Mouse (Mus musculus) G1E (cell line): ENCODE data around the gene Raph1.

Experiments
- CTCF ChIP-seq: IDR thresholded peaks from 2 replicates; pipeline ENCODE4 v1.5.1; 2012; ENCODE audit warnings: low read depth, low read length, inconsistent platforms, mixed read lengths
- GATA1 ChIP-seq: IDR thresholded peaks from 2 replicates; pipeline ENCODE4 v1.6.1; 2012; ENCODE audit warnings: borderline replicate concordance, low read length, inconsistent platforms, mixed read lengths
- POLR2AphosphoS5 ChIP-seq: IDR thresholded peaks from 2 replicates; pipeline ENCODE4 v1.6.1; 2012; ENCODE audit warnings: low read depth, low read length, inconsistent platforms; ENCODE audit not compliant: insufficient replicate concordance
- TAL1 ChIP-seq: conservative IDR thresholded peaks from 2 replicates; pipeline ENCODE4 v1.6.1; 2012; ENCODE audit warnings: low read depth, low read length, inconsistent platforms, mixed read lengths

DNA sequence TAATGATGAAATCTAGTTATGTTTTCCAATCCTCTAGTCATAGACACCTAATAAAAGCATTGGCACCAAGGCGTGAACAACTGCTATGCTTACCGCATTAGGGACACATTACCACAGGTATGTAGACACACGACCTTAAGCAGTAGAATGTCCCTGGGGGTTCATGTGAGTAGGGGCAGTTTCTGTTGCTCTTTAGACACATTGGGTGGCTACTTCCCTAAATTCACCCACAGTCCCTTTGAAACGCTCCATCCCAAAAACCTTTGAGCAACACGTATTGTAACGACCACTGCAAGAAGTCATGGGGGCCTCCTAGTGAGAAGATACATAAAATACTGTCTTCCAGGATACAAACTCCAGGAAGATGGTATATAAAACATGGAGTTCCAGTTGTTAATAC is 33.8 kb upstream of the Raph1 start:
- no peak for TF ChIP-seq CTCF
- no peak for TF ChIP-seq GATA1
- no peak for TF ChIP-seq TAL1
- TF ChIP-seq POLR2AphosphoS5: no peak
